Mouse (Mus musculus) cerebellum, adult 18-20 months (tissue): ENCODE measurements around the gene Farsb.
A peak's percentile ranks its signal among the peaks of the same experiment; 100 is the strongest.

Experiments
- DNase-seq, 2 experiments: peaks; one replicate each; pipeline ENCODE4 v3.0.0; 2021

The Farsb gene

GRCm38 (mm10) chr1:78417154-78417911, 71.4 kb downstream of the Farsb start:
- no peak for DNase-seq

- DNase-seq, result no peak
Observed at GRCm38 (mm10) chr1:78414421-78414820, 74.3 kb downstream of the Farsb start.

GRCm38 (mm10) chr1:78412668-78413067, 76.0 kb downstream of the Farsb start:
- no peak for DNase-seq

- no peak for DNase-seq
Observed at GRCm38 (mm10) chr1:78409396-78409795, 79.3 kb downstream of the Farsb start.

- no peak for DNase-seq
Observed at GRCm38 (mm10) chr1:78401413-78401812, 87.3 kb downstream of the Farsb start.

- no peak for DNase-seq
Observed at GRCm38 (mm10) chr1:78399755-78400154, 88.9 kb downstream of the Farsb start.

GRCm38 (mm10) chr1:78396320-78396913, 92.3 kb downstream of the Farsb start:
- DNase-seq, result peak; percentile 79 to 87

GRCm38 (mm10) chr1:78395737-78396136, 93.0 kb downstream of the Farsb start:
- no peak for DNase-seq

GRCm38 (mm10) chr1:78395191-78395735, 93.4 kb downstream of the Farsb start:
- no peak for DNase-seq

GRCm38 (mm10) chr1:78388848-78389247, 99.8 kb downstream of the Farsb start:
- no peak for DNase-seq

- DNase-seq, result no peak
Observed at GRCm38 (mm10) chr1:78387854-78388253, 100.8 kb downstream of the Farsb start.

- no peak for DNase-seq
Observed at GRCm38 (mm10) chr1:78380950-78381349, 107.7 kb downstream of the Farsb start.

- DNase-seq, result no peak
Observed at GRCm38 (mm10) chr1:78375058-78375457, 113.6 kb downstream of the Farsb start.

- no peak for DNase-seq
Observed at GRCm38 (mm10) chr1:78373836-78374235, 114.9 kb downstream of the Farsb start.

GRCm38 (mm10) chr1:78372316-78372715, 116.4 kb downstream of the Farsb start:
- DNase-seq, result no peak

GRCm38 (mm10) chr1:78371569-78372236, 117.0 kb downstream of the Farsb start:
- peak; percentile 88 to 92 for DNase-seq

- DNase-seq, result peak in 1 of 2 experiments; percentile 32
Observed at GRCm38 (mm10) chr1:78370121-78370520, 118.6 kb downstream of the Farsb start.
